Mouse (Mus musculus): ENCODE results near the gene Il11ra1. TPM values are rescaled to one million over a fixed set of nuclear protein-coding genes. Genes with fewer than 3 reads are reported as not detected.
"Not testable (repeated sequence)": the region's sequence is repeated elsewhere in the genome, so short reads cannot be mapped to it uniquely, and the experiment has no call there.

Gene Il11ra1
- polyA plus RNA-seq, 1 experiment from 2014 or later, result 83.7 TPM

DNA sequence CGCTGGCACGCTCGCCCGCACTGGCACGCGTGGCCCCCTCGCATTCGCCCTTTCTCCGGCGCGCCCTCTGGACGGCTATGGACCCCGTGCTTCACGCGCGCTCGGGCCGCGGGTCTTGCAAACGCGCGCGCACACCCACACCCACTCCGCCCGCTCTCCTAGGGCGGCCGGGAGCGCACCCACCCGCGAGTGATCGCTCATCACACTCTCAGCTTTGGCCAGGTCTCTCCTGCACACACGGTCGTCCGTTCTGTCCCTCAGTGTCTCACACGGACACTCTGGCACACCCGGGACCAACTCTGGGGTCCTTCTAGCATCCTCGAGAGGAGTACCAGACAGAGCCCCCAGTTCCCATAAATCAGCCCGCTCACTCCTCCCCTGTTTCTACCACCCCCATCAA, 4.0 kb upstream of the Il11ra1 start:
- H3K9ac ChIP-seq (ENCODE audit: low read depth, low read length); H3K27me3 ChIP-seq (ENCODE audit: control insufficient read depth, insufficient read depth, low read length); DNase-seq (ENCODE audit: low spot score); H3K36me3 ChIP-seq (ENCODE audit: control insufficient read depth, insufficient read depth, low read length); H3K4me1 ChIP-seq (replicated peaks; ENCODE audit: control insufficient read depth, insufficient read depth, low read length); H3K4me3 ChIP-seq (ENCODE audit: low read depth, low read length); H3K27ac ChIP-seq (ENCODE audit: low read depth, low read length); ATAC-seq (ENCODE audit: low FRiP score); H3K9me3 ChIP-seq (ENCODE audit: control insufficient read depth, low read length): not testable (repeated sequence)
- 0% methylated on average over 11 of the region's 38 CpGs for WGBS
- H3K4me2 ChIP-seq (replicated peaks; ENCODE audit: low read depth, low read length), result peak overlapping the region; percentile 13; the same call in 1 of the 2 replicates

- ATAC-seq (ENCODE audit: low FRiP score); H3K4me3 ChIP-seq (ENCODE audit: low read depth, low read length): not testable (repeated sequence)
- 3% methylated on average over 8 of the region's 15 CpGs for WGBS
These were observed 3.3 kb upstream of the Il11ra1 start for GRCm38 (mm10) chr4:41696452-41696851.

DNA sequence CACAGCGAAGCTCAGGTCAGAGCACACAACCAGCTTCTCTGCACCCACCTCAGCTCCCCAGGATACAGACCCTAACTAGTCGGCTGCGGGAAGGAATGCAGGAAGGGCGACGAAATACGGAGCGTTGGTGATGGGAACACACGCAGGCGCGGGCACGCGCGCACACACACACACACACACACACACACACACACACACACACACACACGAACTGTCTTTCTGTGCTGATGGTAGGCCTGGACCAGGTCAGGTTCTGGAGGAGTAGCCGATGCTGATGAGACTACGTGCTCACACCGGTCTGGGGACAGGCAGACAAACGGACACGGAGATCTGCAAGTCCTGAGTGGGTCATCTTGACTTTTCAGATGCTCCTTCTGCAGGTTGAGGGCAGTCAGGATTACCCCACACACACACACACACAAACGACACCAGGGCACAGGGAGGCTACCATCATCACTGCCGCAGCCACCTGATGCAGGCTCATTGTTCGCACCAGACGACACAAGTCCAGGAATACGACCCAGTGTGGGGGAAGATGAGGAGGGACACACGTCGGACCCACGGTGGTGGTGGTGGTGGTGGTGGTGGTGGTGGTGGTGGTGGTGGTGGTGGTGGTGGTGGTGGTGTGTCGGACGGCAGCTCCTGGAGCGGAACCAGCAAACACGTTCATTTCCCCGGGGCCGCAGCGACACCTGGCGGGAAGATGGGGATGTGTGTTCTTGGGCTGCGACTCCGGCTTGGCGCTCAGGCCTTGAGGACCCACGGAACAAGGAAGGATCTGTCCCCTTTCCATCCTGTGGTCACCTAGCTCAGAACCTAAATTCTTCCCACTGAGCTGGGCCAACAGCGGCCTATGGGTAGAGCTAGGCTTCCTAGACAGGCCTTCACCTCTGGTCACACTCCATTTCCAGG, 2.6 kb upstream of the Il11ra1 start, which contains the start of gene Cntfr:
Gene Cntfr, minus strand, starts transcription at position 160 of the 912 bp plus-strand sequence.
- 16% methylated on average over 25 of the region's 40 CpGs for WGBS
- not testable (repeated sequence) for H3K4me1 ChIP-seq (replicated peaks; ENCODE audit: control insufficient read depth, insufficient read depth, low read length); H3K36me3 ChIP-seq (ENCODE audit: control insufficient read depth, insufficient read depth, low read length); H3K27ac ChIP-seq (ENCODE audit: low read depth, low read length); H3K27me3 ChIP-seq (ENCODE audit: control insufficient read depth, insufficient read depth, low read length); H3K9me3 ChIP-seq (ENCODE audit: control insufficient read depth, low read length); ATAC-seq (ENCODE audit: low FRiP score); H3K9ac ChIP-seq (ENCODE audit: low read depth, low read length); H3K4me3 ChIP-seq (ENCODE audit: low read depth, low read length); H3K4me2 ChIP-seq (replicated peaks; ENCODE audit: low read depth, low read length)
- DNase-seq (ENCODE audit: low spot score), result peak; percentile 81

More at GRCm38 (mm10) chr4:41696452-41696851, 3.3 kb upstream of the Il11ra1 start:
- H3K36me3 ChIP-seq (ENCODE audit: control insufficient read depth, insufficient read depth, low read length); H3K9me3 ChIP-seq (ENCODE audit: control insufficient read depth, low read length); H3K4me2 ChIP-seq (replicated peaks; ENCODE audit: low read depth, low read length); H3K27me3 ChIP-seq (ENCODE audit: control insufficient read depth, insufficient read depth, low read length); H3K4me1 ChIP-seq (replicated peaks; ENCODE audit: control insufficient read depth, insufficient read depth, low read length); H3K27ac ChIP-seq (ENCODE audit: low read depth, low read length); H3K9ac ChIP-seq (ENCODE audit: low read depth, low read length): not testable (repeated sequence)
- DNase-seq (ENCODE audit: low spot score), result peak; percentile 22

DNA sequence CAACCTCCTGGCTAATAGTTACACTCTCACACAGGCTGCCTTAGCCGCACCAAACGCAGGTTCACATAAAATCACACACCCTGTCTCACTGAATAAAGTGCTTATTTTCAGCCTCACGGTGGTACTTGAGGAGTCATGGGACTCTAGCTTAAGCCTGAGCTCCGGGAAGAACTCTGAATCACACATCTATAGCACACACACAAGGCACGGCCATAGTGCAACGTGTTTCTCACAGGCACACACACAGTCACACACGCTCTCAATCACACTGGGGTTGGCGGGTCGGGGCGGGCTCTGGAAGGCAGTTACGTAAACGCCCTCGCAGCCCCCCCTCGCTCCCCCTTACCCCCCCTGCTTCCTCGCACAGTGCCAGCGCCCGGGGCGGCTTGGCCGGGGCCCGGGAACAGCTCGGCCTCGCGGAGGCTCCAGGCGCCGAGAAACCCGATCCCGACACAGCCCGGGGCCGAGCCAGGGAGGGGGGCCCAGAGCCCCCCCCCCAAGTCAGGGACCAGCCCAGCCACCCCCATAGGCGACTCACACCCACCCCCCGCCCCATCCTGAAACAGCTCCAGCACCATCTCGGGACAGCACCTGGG, 1.3 kb upstream of the Il11ra1 start:
- not testable (repeated sequence) for H3K36me3 ChIP-seq (ENCODE audit: control insufficient read depth, insufficient read depth, low read length); ATAC-seq (ENCODE audit: low FRiP score); H3K27ac ChIP-seq (ENCODE audit: low read depth, low read length); H3K4me3 ChIP-seq (ENCODE audit: low read depth, low read length); H3K4me2 ChIP-seq (replicated peaks; ENCODE audit: low read depth, low read length); H3K27me3 ChIP-seq (ENCODE audit: control insufficient read depth, insufficient read depth, low read length); DNase-seq (ENCODE audit: low spot score); H3K9ac ChIP-seq (ENCODE audit: low read depth, low read length); H3K4me1 ChIP-seq (replicated peaks; ENCODE audit: control insufficient read depth, insufficient read depth, low read length); H3K9me3 ChIP-seq (ENCODE audit: control insufficient read depth, low read length)
- WGBS, result 7% methylated on average over 18 of the region's 32 CpGs

- H3K36me3 ChIP-seq (ENCODE audit: control insufficient read depth, insufficient read depth, low read length); H3K4me1 ChIP-seq (replicated peaks; ENCODE audit: control insufficient read depth, insufficient read depth, low read length); DNase-seq (ENCODE audit: low spot score); H3K4me3 ChIP-seq (ENCODE audit: low read depth, low read length); H3K9ac ChIP-seq (ENCODE audit: low read depth, low read length); H3K27me3 ChIP-seq (ENCODE audit: control insufficient read depth, insufficient read depth, low read length); H3K9me3 ChIP-seq (ENCODE audit: control insufficient read depth, low read length); H3K4me2 ChIP-seq (replicated peaks; ENCODE audit: low read depth, low read length); H3K27ac ChIP-seq (ENCODE audit: low read depth, low read length); ATAC-seq (ENCODE audit: low FRiP score): not testable (repeated sequence)
- 79% methylated on average over 2 of the region's 8 CpGs for WGBS
These were observed 435 bp downstream of the Il11ra1 start for GRCm38 (mm10) chr4:41700224-41700623.

GRCm38 (mm10) chr4:41702226-41702625, 2.4 kb downstream of the Il11ra1 start:
- not testable (repeated sequence) for ATAC-seq (ENCODE audit: low FRiP score); H3K9ac ChIP-seq (ENCODE audit: low read depth, low read length); H3K36me3 ChIP-seq (ENCODE audit: control insufficient read depth, insufficient read depth, low read length); DNase-seq (ENCODE audit: low spot score); H3K9me3 ChIP-seq (ENCODE audit: control insufficient read depth, low read length); H3K27ac ChIP-seq (ENCODE audit: low read depth, low read length); H3K4me3 ChIP-seq (ENCODE audit: low read depth, low read length); H3K4me2 ChIP-seq (replicated peaks; ENCODE audit: low read depth, low read length); H3K27me3 ChIP-seq (ENCODE audit: control insufficient read depth, insufficient read depth, low read length)
- 57% methylated on average over 2 of the region's 2 CpGs for WGBS
- H3K4me1 ChIP-seq (replicated peaks; ENCODE audit: control insufficient read depth, insufficient read depth, low read length), result peaks cover 12% of the 10 kb centered on the region

- peaks cover 16% of the 10 kb centered on the region for H3K4me1 ChIP-seq (replicated peaks; ENCODE audit: control insufficient read depth, insufficient read depth, low read length)
- H3K27me3 ChIP-seq (ENCODE audit: control insufficient read depth, insufficient read depth, low read length), result no peaks in the 10 kb centered on the region
- no peak overlapping the region for H3K9ac ChIP-seq (ENCODE audit: low read depth, low read length)
- H3K27ac ChIP-seq (ENCODE audit: low read depth, low read length), result no peak overlapping the region
- H3K9me3 ChIP-seq (ENCODE audit: control insufficient read depth, low read length), result no peaks in the 10 kb centered on the region
- no peak for ATAC-seq (ENCODE audit: low FRiP score)
- DNase-seq (ENCODE audit: low spot score), result peak; percentile 33
- H3K4me2 ChIP-seq (replicated peaks; ENCODE audit: low read depth, low read length), result no peak overlapping the region
- no peaks in the 10 kb centered on the region for H3K36me3 ChIP-seq (ENCODE audit: control insufficient read depth, insufficient read depth, low read length)
- H3K4me3 ChIP-seq (ENCODE audit: low read depth, low read length), result no peak overlapping the region
- 7% methylated on average over 5 of the region's 5 CpGs for WGBS
These were observed 4.9 kb downstream of the Il11ra1 start for GRCm38 (mm10) chr4:41704651-41705050.

GRCm38 (mm10) chr4:41705922-41706754, 6.3 kb downstream of the Il11ra1 start:
- DNase-seq (ENCODE audit: low spot score), result peak; percentile 21
- 0 out of 2 replicates have a peak, but pooled peaks have one; percentile 6 for ATAC-seq (ENCODE audit: low FRiP score)
- no peaks in the 10 kb centered on the region for H3K27me3 ChIP-seq (ENCODE audit: control insufficient read depth, insufficient read depth, low read length)
- H3K4me3 ChIP-seq (ENCODE audit: low read depth, low read length), result no peak overlapping the region
- WGBS, result 69% methylated on average over 19 of the region's 19 CpGs
- H3K9ac ChIP-seq (ENCODE audit: low read depth, low read length), result no peak overlapping the region
- H3K36me3 ChIP-seq (ENCODE audit: control insufficient read depth, insufficient read depth, low read length), result no peaks in the 10 kb centered on the region
- peaks cover 16% of the 10 kb centered on the region for H3K4me1 ChIP-seq (replicated peaks; ENCODE audit: control insufficient read depth, insufficient read depth, low read length)
- H3K27ac ChIP-seq (ENCODE audit: low read depth, low read length), result peak overlapping the region; percentile 1; the same call in 1 of the 2 replicates
- H3K4me2 ChIP-seq (replicated peaks; ENCODE audit: low read depth, low read length), result no peak overlapping the region
- no peaks in the 10 kb centered on the region for H3K9me3 ChIP-seq (ENCODE audit: control insufficient read depth, low read length)
